Mouse (Mus musculus) ES-E14 (cell line): ENCODE results near the gene Acadvl.

Experiments
- CHD2 ChIP-seq: IDR thresholded peaks from 2 replicates; pipeline ENCODE4 v1.6.1; 2014; ENCODE audit warnings: mild to moderate bottlenecking, low read depth, low read length, inconsistent platforms
- HCFC1 ChIP-seq: IDR thresholded peaks from 2 replicates; pipeline ENCODE4 v1.6.1; 2012; ENCODE audit warnings: low read length, inconsistent platforms, borderline replicate concordance; ENCODE audit not compliant: insufficient read depth
- MAFK ChIP-seq: IDR thresholded peaks from 2 replicates; pipeline ENCODE4 v1.6.1; 2014; ENCODE audit warnings: mild to moderate bottlenecking, low read depth, low read length, inconsistent platforms; ENCODE audit not compliant: insufficient read depth
- ZC3H11A ChIP-seq: IDR thresholded peaks from 2 replicates; pipeline ENCODE4 v1.6.1; 2012; ENCODE audit warnings: low read depth, mild to moderate bottlenecking, inconsistent platforms, low read length, borderline replicate concordance
- ZNF384 ChIP-seq: IDR thresholded peaks from 2 replicates; pipeline ENCODE4 v1.6.1; 2012; ENCODE audit warnings: low read depth, low read length, inconsistent platforms

DNA sequence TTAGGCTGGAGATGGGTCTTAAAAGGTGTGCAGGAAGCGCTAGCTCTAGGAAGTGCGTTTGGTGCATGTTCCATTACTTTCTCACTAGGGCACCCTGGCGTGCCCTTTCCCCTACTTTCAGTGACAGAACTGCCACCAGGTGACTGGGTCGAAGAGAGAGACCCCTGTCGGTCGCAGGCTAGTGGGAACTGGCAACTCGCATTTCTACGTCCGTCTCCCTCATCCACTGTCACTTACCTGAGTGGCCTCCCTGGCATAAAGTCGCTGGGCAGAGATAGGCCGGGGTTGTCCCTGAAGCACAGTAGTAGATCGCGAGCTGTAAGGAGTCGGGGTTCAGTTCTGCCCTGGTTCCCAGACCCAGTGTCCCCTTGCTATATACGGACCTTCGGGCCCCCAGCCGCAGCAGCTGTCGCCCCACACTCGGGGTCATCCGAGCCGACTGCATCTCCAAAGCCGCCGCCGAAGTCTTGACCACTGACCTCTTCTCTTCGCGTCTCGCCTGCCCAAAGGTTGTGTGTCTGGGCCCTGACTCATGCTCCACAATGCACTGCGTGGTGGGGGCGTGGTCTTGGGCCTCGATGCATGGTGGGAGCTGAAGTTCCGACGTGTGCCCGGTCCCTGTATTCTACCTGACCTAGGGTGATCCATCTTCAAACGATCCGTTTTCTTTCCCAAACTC lies at the start of gene Acadvl:
- no peak for TF ChIP-seq ZC3H11A
- no peak for TF ChIP-seq MAFK
- TF ChIP-seq CHD2: no peak
- TF ChIP-seq HCFC1: peak; percentile 88
- TF ChIP-seq ZNF384: no peak
